Mouse (Mus musculus) small intestine, adult 2 months (tissue): ENCODE results near the gene Dcaf10.

Experiments
- CTCF ChIP-seq: fragments of 200-500 bp; IDR thresholded peaks from 2 replicates; pipeline ENCODE4 v1.5.1; 2012; ENCODE audit warnings: low read depth, mild to moderate bottlenecking, control low read depth, inconsistent platforms, low read length, moderate library complexity, mixed read lengths; ENCODE audit not compliant: insufficient replicate concordance, insufficient read length; ENCODE audit errors: extremely low read depth
- POLR2A ChIP-seq: fragments of 200-500 bp; IDR thresholded peaks from 2 replicates; pipeline ENCODE4 v1.6.1; 2012; ENCODE audit warnings: low read depth, mild to moderate bottlenecking, control low read depth, inconsistent platforms, low read length, moderate library complexity

DNA sequence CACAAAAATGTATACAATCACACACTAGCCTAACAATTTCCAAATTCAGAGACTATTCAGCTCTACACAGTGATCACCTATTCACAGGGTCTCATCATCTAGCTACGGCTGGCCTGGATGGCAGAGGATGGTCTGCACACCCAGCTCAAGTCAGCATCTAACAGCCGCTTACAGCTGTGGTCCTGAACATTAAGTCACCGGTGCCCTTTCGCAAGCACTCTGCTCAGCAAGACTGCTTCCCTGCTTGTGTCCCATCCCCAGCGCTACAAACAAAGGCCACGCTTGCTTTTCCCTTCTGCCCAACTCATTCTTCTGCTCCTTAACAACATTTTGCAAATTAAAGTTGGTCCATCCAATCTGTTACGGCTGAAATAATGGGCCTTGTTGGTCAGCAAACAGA, 64.5 kb downstream of the Dcaf10 start:
- no peak for TF ChIP-seq CTCF
- no peak for TF ChIP-seq POLR2A
